Mouse (Mus musculus): ENCODE measurements around the gene Mgat3.
A peak's percentile ranks its signal among the peaks of the same experiment; 100 is the strongest.

Mgat3 gene

DNA sequence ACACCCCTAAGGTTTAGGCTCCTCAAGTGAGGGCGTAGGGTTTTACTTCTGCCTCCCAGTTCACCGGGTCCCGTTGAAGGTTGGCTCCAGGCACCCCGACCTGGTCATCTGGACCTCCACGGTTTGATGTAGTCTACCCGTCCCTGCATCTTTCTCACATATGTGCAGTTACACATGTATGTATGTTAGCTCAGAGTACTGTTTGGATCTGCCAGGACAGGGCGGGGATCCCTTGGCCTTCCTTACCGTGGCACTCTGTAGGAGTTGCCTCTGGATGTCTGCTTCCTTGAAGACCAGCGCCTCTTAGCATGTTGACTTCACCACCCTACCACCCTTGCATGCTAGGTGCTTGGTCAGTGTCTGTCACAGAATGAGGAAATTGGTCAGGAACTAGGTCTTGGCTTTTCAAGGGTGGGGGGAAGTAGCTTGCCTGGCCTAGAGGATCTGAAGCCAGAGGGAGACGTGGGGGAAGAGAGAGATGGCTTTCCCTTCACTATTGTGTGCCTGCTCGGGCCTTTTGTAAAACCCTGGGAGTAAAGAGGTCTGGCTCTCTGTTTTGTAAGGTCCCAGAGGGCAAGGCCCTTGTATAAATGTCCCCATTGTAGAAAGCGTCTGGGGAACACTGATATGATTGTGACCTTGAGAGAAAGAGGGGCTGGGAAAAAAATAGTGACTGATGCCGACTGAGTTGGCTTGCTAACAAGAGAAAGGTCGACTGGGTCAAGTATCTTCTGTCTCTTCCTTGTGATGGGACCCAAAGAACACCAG lies 39.7 kb upstream of the Mgat3 start:
- Histone ChIP-seq H3K9me3 (ENCODE audit: low read length) (no peaks in the 10 kb centered on the region), H3K36me3 (ENCODE audit: insufficient read depth, low read length) (peaks cover 34% of the 10 kb centered on the region), H3K27me3 (ENCODE audit: insufficient read depth, low read length) (no peaks in the 10 kb centered on the region), H3K4me3 (replicated peaks; ENCODE audit: low read length) (peak overlapping the region; percentile 90), H3K4me1 (replicated peaks; ENCODE audit: low read depth, low read length) (peaks cover 88% of the 10 kb centered on the region)
- TF ChIP-seq CTCF (conservative IDR thresholded peaks at IDR 0.05; ENCODE audit: low read length) (no peak), POU5F1 (IDR thresholded peaks at IDR 0.05; ENCODE audit: borderline replicate concordance, low read length) (no peak), NANOG (IDR thresholded peaks at IDR 0.05; ENCODE audit: borderline replicate concordance, low read length) (no peak)

- H3K27me3 ChIP-seq (ENCODE audit: insufficient read depth, low read length) = no peaks in the 10 kb centered on the region
- peaks cover 40% of the 10 kb centered on the region for H3K36me3 ChIP-seq (ENCODE audit: insufficient read depth, low read length)
- TF ChIP-seq CTCF (conservative IDR thresholded peaks at IDR 0.05; ENCODE audit: low read length) (no peak), POU5F1 (IDR thresholded peaks at IDR 0.05; ENCODE audit: borderline replicate concordance, low read length) (no peak), NANOG (IDR thresholded peaks at IDR 0.05; ENCODE audit: borderline replicate concordance, low read length) (no peak)
- H3K4me3 ChIP-seq (replicated peaks; ENCODE audit: low read length) = peak overlapping the region; percentile 90
- H3K9me3 ChIP-seq (ENCODE audit: low read length) = no peaks in the 10 kb centered on the region
- peaks cover 87% of the 10 kb centered on the region for H3K4me1 ChIP-seq (replicated peaks; ENCODE audit: low read depth, low read length)
Observed at GRCm38 (mm10) chr15:80134450-80134847, 39.1 kb upstream of the Mgat3 start.

DNA sequence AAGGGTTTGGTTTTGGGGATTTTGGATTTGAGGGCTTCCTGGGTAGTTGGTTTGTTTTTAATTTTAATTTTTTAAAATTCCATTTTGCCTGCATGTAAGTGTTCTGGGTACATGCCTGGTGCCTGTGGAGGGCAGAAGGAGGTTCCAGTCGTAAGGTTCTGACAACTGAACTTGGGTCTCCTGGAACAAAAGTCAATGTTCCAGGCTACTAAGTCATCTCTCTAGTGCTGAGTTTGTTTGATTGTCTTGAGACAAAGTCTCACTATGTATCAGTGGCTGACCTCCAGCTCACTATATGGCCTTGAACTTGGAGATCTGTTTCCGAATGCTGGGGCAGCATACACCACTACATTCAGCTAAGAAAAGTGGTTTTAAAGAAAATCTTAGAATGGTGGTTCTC lies 38.0 kb upstream of the Mgat3 start:
- Histone ChIP-seq H3K36me3 (ENCODE audit: insufficient read depth, low read length) (peaks cover 50% of the 10 kb centered on the region), H3K4me1 (replicated peaks; ENCODE audit: low read depth, low read length) (peaks cover 86% of the 10 kb centered on the region), H3K27me3 (ENCODE audit: insufficient read depth, low read length) (no peaks in the 10 kb centered on the region), H3K4me3 (replicated peaks; ENCODE audit: low read length) (no peak overlapping the region), H3K9me3 (ENCODE audit: low read length) (no peaks in the 10 kb centered on the region)
- no peak for TF ChIP-seq NANOG (IDR thresholded peaks at IDR 0.05; ENCODE audit: borderline replicate concordance, low read length)

- peaks cover 84% of the 10 kb centered on the region for H3K4me1 ChIP-seq (replicated peaks; ENCODE audit: low read depth, low read length)
- TF ChIP-seq POU5F1 (IDR thresholded peaks at IDR 0.05; ENCODE audit: borderline replicate concordance, low read length) = no peak
Observed at GRCm38 (mm10) chr15:80136645-80137044, 36.9 kb upstream of the Mgat3 start.

DNA sequence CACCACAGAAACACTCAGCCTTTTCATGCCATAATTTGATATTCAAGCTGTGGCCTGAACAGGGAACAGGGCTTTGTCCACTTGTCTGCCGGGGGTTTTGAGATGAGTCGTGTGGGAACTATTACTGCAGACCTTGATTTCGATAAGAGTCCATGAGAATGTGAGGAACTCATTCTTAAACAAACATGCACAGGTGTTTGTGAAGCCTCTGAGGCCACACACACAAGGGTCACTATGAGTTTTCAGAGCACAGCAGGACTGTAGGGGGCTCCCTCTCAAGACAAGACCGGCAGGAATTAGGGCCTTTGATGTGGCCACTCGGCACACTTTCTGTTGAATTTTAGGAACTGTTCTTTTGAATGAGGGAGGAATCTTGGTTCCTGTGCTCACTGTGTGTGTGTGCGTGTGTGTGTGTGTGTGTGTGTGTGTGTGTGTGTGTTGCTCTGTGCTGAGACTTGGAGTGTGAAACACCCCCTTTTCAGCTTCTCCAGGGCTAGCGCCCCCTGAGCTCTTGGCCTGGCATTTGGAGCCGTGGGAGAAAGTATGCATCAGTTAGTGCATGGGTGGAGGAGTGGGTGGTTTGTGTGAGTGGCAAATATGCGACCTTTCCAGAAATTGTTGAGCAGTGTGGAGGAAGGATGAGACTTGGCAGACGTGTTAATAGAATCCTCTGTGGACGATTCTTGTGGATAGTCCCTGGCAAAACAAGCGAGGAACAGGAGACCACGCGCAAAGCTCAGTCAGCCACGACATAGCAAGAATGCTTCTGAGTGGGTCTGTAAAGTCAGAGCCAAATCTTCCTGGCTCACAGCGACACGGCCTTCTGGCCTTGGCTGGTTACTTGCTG lies 35.4 kb upstream of the Mgat3 start:
- Histone ChIP-seq H3K4me3 (replicated peaks; ENCODE audit: low read length) (no peak overlapping the region), H3K9me3 (ENCODE audit: low read length) (no peaks in the 10 kb centered on the region), H3K36me3 (ENCODE audit: insufficient read depth, low read length) (peaks cover 72% of the 10 kb centered on the region), H3K27me3 (ENCODE audit: insufficient read depth, low read length) (no peaks in the 10 kb centered on the region), H3K4me1 (replicated peaks; ENCODE audit: low read depth, low read length) (peaks cover 86% of the 10 kb centered on the region)
- TF ChIP-seq NANOG (IDR thresholded peaks at IDR 0.05; ENCODE audit: borderline replicate concordance, low read length) = no peak

More at GRCm38 (mm10) chr15:80136645-80137044, 36.9 kb upstream of the Mgat3 start:
- Histone ChIP-seq H3K9me3 (ENCODE audit: low read length) (no peaks in the 10 kb centered on the region), H3K27me3 (ENCODE audit: insufficient read depth, low read length) (no peaks in the 10 kb centered on the region), H3K4me3 (replicated peaks; ENCODE audit: low read length) (no peak overlapping the region), H3K36me3 (ENCODE audit: insufficient read depth, low read length) (peaks cover 61% of the 10 kb centered on the region)

- Histone ChIP-seq H3K27me3 (ENCODE audit: insufficient read depth, low read length) (no peaks in the 10 kb centered on the region), H3K9me3 (ENCODE audit: low read length) (no peaks in the 10 kb centered on the region), H3K4me1 (replicated peaks; ENCODE audit: low read depth, low read length) (peaks cover 90% of the 10 kb centered on the region), H3K36me3 (ENCODE audit: insufficient read depth, low read length) (peaks cover 88% of the 10 kb centered on the region), H3K4me3 (replicated peaks; ENCODE audit: low read length) (no peak overlapping the region)
- TF ChIP-seq POU5F1 (IDR thresholded peaks at IDR 0.05; ENCODE audit: borderline replicate concordance, low read length) (no peak), CTCF (conservative IDR thresholded peaks at IDR 0.05; ENCODE audit: low read length) (no peak), NANOG (IDR thresholded peaks at IDR 0.05; ENCODE audit: borderline replicate concordance, low read length) (no peak)
Observed at GRCm38 (mm10) chr15:80140302-80140701, 33.2 kb upstream of the Mgat3 start.

DNA sequence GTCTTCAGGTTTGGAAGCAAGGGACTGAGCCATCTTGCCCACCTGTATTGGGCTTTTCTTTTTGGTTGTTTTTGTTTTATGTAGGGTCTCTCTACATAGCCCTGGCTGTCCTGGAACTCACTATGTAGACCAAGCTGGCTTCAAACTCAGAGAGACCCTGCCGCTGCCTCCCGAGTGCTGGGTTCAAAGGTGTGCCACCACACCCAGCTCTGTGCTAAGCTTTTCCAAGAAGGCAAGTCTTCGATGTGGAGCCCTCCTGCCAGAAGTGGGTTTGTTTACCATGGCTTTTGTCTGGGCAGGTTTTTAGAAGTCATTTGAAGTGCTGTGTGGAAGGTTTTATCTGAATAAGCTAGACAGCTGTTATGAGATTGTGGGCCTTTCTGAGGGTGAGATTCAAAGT lies 32.6 kb upstream of the Mgat3 start:
- TF ChIP-seq CTCF (conservative IDR thresholded peaks at IDR 0.05; ENCODE audit: low read length) = no peak
- no peak for TF ChIP-seq NANOG (IDR thresholded peaks at IDR 0.05; ENCODE audit: borderline replicate concordance, low read length)
- TF ChIP-seq POU5F1 (IDR thresholded peaks at IDR 0.05; ENCODE audit: borderline replicate concordance, low read length) = no peak
- Histone ChIP-seq H3K4me1 (replicated peaks; ENCODE audit: low read depth, low read length) (peaks cover 90% of the 10 kb centered on the region), H3K36me3 (ENCODE audit: insufficient read depth, low read length) (peaks cover 87% of the 10 kb centered on the region), H3K9me3 (ENCODE audit: low read length) (no peaks in the 10 kb centered on the region), H3K4me3 (replicated peaks; ENCODE audit: low read length) (no peak overlapping the region), H3K27me3 (ENCODE audit: insufficient read depth, low read length) (no peaks in the 10 kb centered on the region)

DNA sequence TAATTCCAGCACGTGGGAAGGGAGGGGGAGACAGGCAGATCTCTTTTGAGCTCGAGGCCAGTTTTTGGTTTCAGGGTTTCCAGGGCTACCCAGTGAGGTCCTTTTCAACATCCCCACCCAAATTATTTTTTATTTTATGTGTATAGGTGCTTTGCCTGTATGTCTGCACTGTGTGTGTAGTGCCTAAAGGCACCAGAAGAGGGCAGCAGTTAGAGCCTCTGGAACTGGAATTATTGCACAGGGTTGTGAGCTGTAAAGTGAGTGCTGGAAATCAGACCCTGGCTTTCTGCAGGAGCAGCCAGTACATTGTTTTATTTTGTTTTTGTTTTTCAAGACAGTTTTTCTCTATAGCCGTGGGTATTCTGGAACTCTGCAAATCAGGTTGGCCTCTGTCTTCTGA lies 31.4 kb upstream of the Mgat3 start:
- H3K27me3 ChIP-seq (ENCODE audit: insufficient read depth, low read length) = no peaks in the 10 kb centered on the region
- H3K9me3 ChIP-seq (ENCODE audit: low read length) = no peaks in the 10 kb centered on the region
- no peak overlapping the region for H3K4me3 ChIP-seq (replicated peaks; ENCODE audit: low read length)
- H3K4me1 ChIP-seq (replicated peaks; ENCODE audit: low read depth, low read length) = peaks cover 90% of the 10 kb centered on the region
- TF ChIP-seq POU5F1 (IDR thresholded peaks at IDR 0.05; ENCODE audit: borderline replicate concordance, low read length) (no peak), CTCF (conservative IDR thresholded peaks at IDR 0.05; ENCODE audit: low read length) (peak; percentile 95), NANOG (IDR thresholded peaks at IDR 0.05; ENCODE audit: borderline replicate concordance, low read length) (no peak)
- peaks cover 78% of the 10 kb centered on the region for H3K36me3 ChIP-seq (ENCODE audit: insufficient read depth, low read length)
